Mouse (Mus musculus): ENCODE measurements around the gene Pus7. TPM values are rescaled to one million over a fixed set of nuclear protein-coding genes. Genes with fewer than 3 reads are reported as not detected.

The Pus7 gene
- total and polyA plus RNA-seq, 2 experiments from 2014 or later = 11.6 to 14.0 TPM

GRCm38 (mm10) chr5:23822306-23822705 is 38.8 kb upstream of the Pus7 start:
- WGBS = 56% methylated on average over 11 of the region's 11 CpGs
- Histone ChIP-seq H3K27ac (ENCODE audit: low read depth) (no peak overlapping the region), H3K4me2 (ENCODE audit: low read depth, low read length) (no peak overlapping the region), H3K4me3 (ENCODE audit: low read depth, low read length) (no peak overlapping the region), H3K36me3 (replicated peaks; ENCODE audit: control insufficient read depth, insufficient read depth, low read length) (peaks cover 29% of the 10 kb centered on the region), H3K4me1 (ENCODE audit: control insufficient read depth, insufficient read depth) (no peaks in the 10 kb centered on the region), H3K9me3 (replicated peaks; ENCODE audit: control insufficient read depth, low read length) (no peaks in the 10 kb centered on the region), H3K27me3 (ENCODE audit: control insufficient read depth, insufficient read depth, low read length) (no peaks in the 10 kb centered on the region), H3K9ac (replicated peaks; ENCODE audit: low read depth, low read length) (no peak overlapping the region)
- TF ChIP-seq EP300 (IDR thresholded peaks at IDR 0.05; ENCODE audit: low read depth) (no peak), CTCF (IDR thresholded peaks at IDR 0.05; ENCODE audit: low read depth) (no peak)
- no peak for DNase-seq (ENCODE audit: low spot score)
- ATAC-seq (ENCODE audit: insufficient read depth, low read depth) = no peak

GRCm38 (mm10) chr5:23816681-23817080 is 33.2 kb upstream of the Pus7 start:
- Histone ChIP-seq H3K4me1 (ENCODE audit: control insufficient read depth, insufficient read depth) (no peaks in the 10 kb centered on the region), H3K4me3 (ENCODE audit: low read depth, low read length) (no peak overlapping the region), H3K27ac (ENCODE audit: low read depth) (no peak overlapping the region), H3K27me3 (ENCODE audit: control insufficient read depth, insufficient read depth, low read length) (no peaks in the 10 kb centered on the region), H3K36me3 (replicated peaks; ENCODE audit: control insufficient read depth, insufficient read depth, low read length) (peaks cover 82% of the 10 kb centered on the region), H3K9ac (replicated peaks; ENCODE audit: low read depth, low read length) (no peak overlapping the region), H3K4me2 (ENCODE audit: low read depth, low read length) (no peak overlapping the region), H3K9me3 (replicated peaks; ENCODE audit: control insufficient read depth, low read length) (no peaks in the 10 kb centered on the region)
- TF ChIP-seq EP300 (IDR thresholded peaks at IDR 0.05; ENCODE audit: low read depth) = no peak
- TF ChIP-seq CTCF (IDR thresholded peaks at IDR 0.05; ENCODE audit: low read depth) = no peak
- DNase-seq (ENCODE audit: low spot score) (no peak), ATAC-seq (ENCODE audit: insufficient read depth, low read depth) (no peak)
- 81% methylated on average over 15 of the region's 15 CpGs for WGBS

GRCm38 (mm10) chr5:23814841-23815240 is 31.3 kb upstream of the Pus7 start:
- DNase-seq (ENCODE audit: low spot score) = no peak
- no peaks in the 10 kb centered on the region for H3K9me3 ChIP-seq (replicated peaks; ENCODE audit: control insufficient read depth, low read length)
- no peak overlapping the region for H3K4me2 ChIP-seq (ENCODE audit: low read depth, low read length)

GRCm38 (mm10) chr5:23792726-23793125 is 9.2 kb upstream of the Pus7 start:
- peaks cover 39% of the 10 kb centered on the region for H3K36me3 ChIP-seq (replicated peaks; ENCODE audit: control insufficient read depth, insufficient read depth, low read length)
- peaks cover 4% of the 10 kb centered on the region for H3K4me1 ChIP-seq (ENCODE audit: control insufficient read depth, insufficient read depth)
- no peak for TF ChIP-seq EP300 (IDR thresholded peaks at IDR 0.05; ENCODE audit: low read depth)
- TF ChIP-seq CTCF (IDR thresholded peaks at IDR 0.05; ENCODE audit: low read depth) = no peak
- H3K27me3 ChIP-seq (ENCODE audit: control insufficient read depth, insufficient read depth, low read length) = no peaks in the 10 kb centered on the region
- H3K9ac ChIP-seq (replicated peaks; ENCODE audit: low read depth, low read length) = no peak overlapping the region
- H3K4me2 ChIP-seq (ENCODE audit: low read depth, low read length) = no peak overlapping the region
- H3K9me3 ChIP-seq (replicated peaks; ENCODE audit: control insufficient read depth, low read length) = no peaks in the 10 kb centered on the region
- no peak overlapping the region for H3K27ac ChIP-seq (ENCODE audit: low read depth)
- WGBS = 82% methylated on average over 2 of the region's 2 CpGs
- no peak overlapping the region for H3K4me3 ChIP-seq (ENCODE audit: low read depth, low read length)
- ATAC-seq (ENCODE audit: insufficient read depth, low read depth) (no peak), DNase-seq (ENCODE audit: low spot score) (no peak)

More at GRCm38 (mm10) chr5:23814841-23815240, 31.3 kb upstream of the Pus7 start:
- Histone ChIP-seq H3K36me3 (replicated peaks; ENCODE audit: control insufficient read depth, insufficient read depth, low read length) (peaks cover 91% of the 10 kb centered on the region), H3K27ac (ENCODE audit: low read depth) (no peak overlapping the region), H3K4me1 (ENCODE audit: control insufficient read depth, insufficient read depth) (no peaks in the 10 kb centered on the region), H3K4me3 (ENCODE audit: low read depth, low read length) (no peak overlapping the region), H3K9ac (replicated peaks; ENCODE audit: low read depth, low read length) (no peak overlapping the region), H3K27me3 (ENCODE audit: control insufficient read depth, insufficient read depth, low read length) (no peaks in the 10 kb centered on the region)
- WGBS = 88% methylated on average over 5 of the region's 5 CpGs
- TF ChIP-seq CTCF (IDR thresholded peaks at IDR 0.05; ENCODE audit: low read depth) = no peak
- TF ChIP-seq EP300 (IDR thresholded peaks at IDR 0.05; ENCODE audit: low read depth) = no peak
- ATAC-seq (ENCODE audit: insufficient read depth, low read depth) = no peak

- H3K27ac ChIP-seq (ENCODE audit: low read depth) = no peak overlapping the region
- peaks cover 7% of the 10 kb centered on the region for H3K4me1 ChIP-seq (ENCODE audit: control insufficient read depth, insufficient read depth)
- no peak overlapping the region for H3K9ac ChIP-seq (replicated peaks; ENCODE audit: low read depth, low read length)
- WGBS = 78% methylated on average over 4 of the region's 4 CpGs
- no peak overlapping the region for H3K4me2 ChIP-seq (ENCODE audit: low read depth, low read length)
- DNase-seq (ENCODE audit: low spot score) = no peak
- H3K27me3 ChIP-seq (ENCODE audit: control insufficient read depth, insufficient read depth, low read length) = no peaks in the 10 kb centered on the region
- ATAC-seq (ENCODE audit: insufficient read depth, low read depth) = no peak
- no peak overlapping the region for H3K4me3 ChIP-seq (ENCODE audit: low read depth, low read length)
- peaks cover 10% of the 10 kb centered on the region for H3K36me3 ChIP-seq (replicated peaks; ENCODE audit: control insufficient read depth, insufficient read depth, low read length)
- no peaks in the 10 kb centered on the region for H3K9me3 ChIP-seq (replicated peaks; ENCODE audit: control insufficient read depth, low read length)
- TF ChIP-seq EP300 (IDR thresholded peaks at IDR 0.05; ENCODE audit: low read depth) = no peak
- TF ChIP-seq CTCF (IDR thresholded peaks at IDR 0.05; ENCODE audit: low read depth) = no peak
Observed at GRCm38 (mm10) chr5:23789078-23789612, 5.6 kb upstream of the Pus7 start.

- 29% methylated on average over 3 of the region's 3 CpGs for WGBS
- peak overlapping the region; percentile 87 for H3K4me2 ChIP-seq (ENCODE audit: low read depth, low read length)
- H3K4me3 ChIP-seq (ENCODE audit: low read depth, low read length) = peak overlapping the region; percentile 90
- H3K27me3 ChIP-seq (ENCODE audit: control insufficient read depth, insufficient read depth, low read length) = no peaks in the 10 kb centered on the region
- ATAC-seq (ENCODE audit: insufficient read depth, low read depth) (no peak), DNase-seq (ENCODE audit: low spot score) (no peak)
- TF ChIP-seq CTCF (IDR thresholded peaks at IDR 0.05; ENCODE audit: low read depth) = no peak
- TF ChIP-seq EP300 (IDR thresholded peaks at IDR 0.05; ENCODE audit: low read depth) = no peak
- H3K9ac ChIP-seq (replicated peaks; ENCODE audit: low read depth, low read length) = peak overlapping the region; percentile 79
- H3K36me3 ChIP-seq (replicated peaks; ENCODE audit: control insufficient read depth, insufficient read depth, low read length) = 0 out of 2 replicates have a peak, but pooled peaks cover 6% of the 10 kb centered on the region
- no peaks in the 10 kb centered on the region for H3K9me3 ChIP-seq (replicated peaks; ENCODE audit: control insufficient read depth, low read length)
- H3K4me1 ChIP-seq (ENCODE audit: control insufficient read depth, insufficient read depth) = peaks cover 12% of the 10 kb centered on the region
- 0 out of 2 replicates have a peak overlapping the region, but pooled peaks have one; percentile 82 for H3K27ac ChIP-seq (ENCODE audit: low read depth)
Observed at GRCm38 (mm10) chr5:23788390-23788830, 4.9 kb upstream of the Pus7 start.

Measured in heart, postnatal 0 days (tissue).